Mouse (Mus musculus) kidney, adult 2 months (tissue): ENCODE measurements around the gene Hist1h4n. TPM values are rescaled to one million over a fixed set of nuclear protein-coding genes. Genes with fewer than 3 reads are reported as not detected.
A peak's percentile ranks its signal among the peaks of the same experiment; 100 is the strongest.
"Not testable (repeated sequence)": the region's sequence is repeated elsewhere in the genome, so short reads cannot be mapped to it uniquely, and the experiment has no call there.

Source experiments
- DNase-seq: peaks from one replicate; pipeline ENCODE4 v3.0.0; 2021
- H3K27ac ChIP-seq: fragments of 200-500 bp; 2 replicates; pipeline ENCODE4 v1.5.1; 2012; ENCODE audit warnings: low read depth, low read length, control low read depth, inconsistent platforms; ENCODE audit not compliant: insufficient read depth
- H3K27me3 ChIP-seq: fragments of 200-500 bp; replicated peaks from 2 replicates; pipeline ENCODE4 v1.6.1; 2012; ENCODE audit warnings: mild to moderate bottlenecking, moderate library complexity, low read length, inconsistent platforms; ENCODE audit not compliant: control insufficient read depth, insufficient read depth
- H3K36me3 ChIP-seq: fragments of 200-500 bp; 2 replicates; pipeline ENCODE4 v1.6.1; 2012; ENCODE audit warnings: mild to moderate bottlenecking, moderate library complexity, low read length, inconsistent platforms; ENCODE audit not compliant: control insufficient read depth, insufficient read depth
- H3K4me1 ChIP-seq: fragments of 200-500 bp; 2 replicates; pipeline ENCODE4 v1.6.1; 2011; ENCODE audit warnings: low read length; ENCODE audit not compliant: control insufficient read depth, insufficient read depth
- H3K4me3 ChIP-seq: fragments of 200-500 bp; 2 replicates; pipeline ENCODE4 v1.5.1; 2011; ENCODE audit warnings: mild to moderate bottlenecking, low read depth, low read length, control low read depth; ENCODE audit not compliant: insufficient read depth
- CTCF ChIP-seq: fragments of 200-500 bp; conservative IDR thresholded peaks from 2 replicates; pipeline ENCODE4 v1.5.1; 2011; ENCODE audit warnings: low read depth, mild to moderate bottlenecking, control low read depth, low read length, moderate library complexity, mixed read lengths; ENCODE audit not compliant: insufficient read depth, insufficient read length
- POLR2A ChIP-seq: fragments of 200-500 bp; IDR thresholded peaks from one replicate; pipeline ENCODE4 v1.6.1; 2011; ENCODE audit warnings: low read depth, low read length, control low read depth
- WGBS: fragments of 180-500 bp; shearing (Covaris S2); methylation state at CpG from one replicate; pipeline ENCODE4 v1.1.7; 2018; 5-methylcytosine and 5-hydroxymethylcytosine counted together
- polyA plus RNA-seq: library from polyadenylated mRNA; depleted of rRNA; stranded (reverse); fragments of >200 nt; gene quantifications from 2 replicates; pipeline ENCODE4 v1.2.3, GENCODE M21; 2012

Gene Hist1h4n
- polyA plus RNA-seq, 1 experiment: 3.6 TPM

GRCm38 (mm10) chr13:21847883-21848282, 15.9 kb upstream of the Hist1h4n start:
- no peak for DNase-seq
- Histone ChIP-seq H3K36me3 (no peaks in the 10 kb centered on the region), H3K27ac (no peak overlapping the region), H3K27me3 (no peaks in the 10 kb centered on the region), H3K4me1 (no peaks in the 10 kb centered on the region), H3K4me3 (no peak overlapping the region)
- TF ChIP-seq POLR2A (no peak), CTCF (no peak)
- WGBS: 58% methylated on average over 8 of the region's 8 CpGs

DNA sequence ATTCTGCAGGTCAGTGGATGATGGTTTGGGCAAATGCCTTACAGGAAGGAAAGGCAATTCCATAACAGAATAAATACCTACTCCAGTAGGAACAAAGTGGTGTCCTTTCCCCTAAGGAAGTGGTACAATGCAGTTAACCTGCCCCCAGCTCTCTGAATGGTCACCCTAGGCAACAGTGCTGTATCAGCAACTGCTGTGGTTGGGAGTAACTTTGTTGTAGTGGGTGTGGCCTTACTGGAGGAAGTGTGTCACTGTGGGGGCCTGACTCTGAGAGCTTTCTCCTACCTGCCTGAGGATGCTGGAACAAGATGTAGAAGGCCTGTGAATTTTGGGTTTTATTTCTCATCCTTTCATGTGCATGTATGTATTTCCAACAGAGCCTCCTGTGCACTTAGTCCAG, 14.4 kb upstream of the Hist1h4n start:
- DNase-seq, H3K27me3 ChIP-seq, H3K4me3 ChIP-seq, H3K4me1 ChIP-seq, H3K27ac ChIP-seq, H3K36me3 ChIP-seq: not testable (repeated sequence)

DNA sequence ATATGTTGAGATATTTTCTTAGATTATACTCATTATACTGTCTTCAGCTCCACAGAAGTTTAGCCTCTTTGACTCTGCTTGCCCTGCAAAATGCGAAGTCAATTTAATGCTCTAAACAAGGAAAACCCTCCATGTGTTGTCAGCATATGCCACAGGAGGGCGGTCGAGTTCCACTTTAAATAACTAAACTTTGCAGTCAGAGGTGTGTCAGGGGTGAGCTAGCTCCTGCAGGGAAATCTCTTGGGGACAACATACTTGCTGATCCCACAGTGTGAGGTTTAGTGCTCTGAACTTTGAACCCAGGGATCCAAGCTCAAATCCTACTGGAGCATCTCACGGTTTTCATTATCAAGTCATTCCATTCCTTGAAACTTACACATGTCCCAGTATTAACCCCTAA, 8.5 kb upstream of the Hist1h4n start:
- H3K4me1 ChIP-seq, H3K27me3 ChIP-seq, H3K27ac ChIP-seq, H3K36me3 ChIP-seq, DNase-seq, H3K4me3 ChIP-seq: not testable (repeated sequence)
- WGBS: no CpG with 5 or more reads among the region's 4 CpGs

DNA sequence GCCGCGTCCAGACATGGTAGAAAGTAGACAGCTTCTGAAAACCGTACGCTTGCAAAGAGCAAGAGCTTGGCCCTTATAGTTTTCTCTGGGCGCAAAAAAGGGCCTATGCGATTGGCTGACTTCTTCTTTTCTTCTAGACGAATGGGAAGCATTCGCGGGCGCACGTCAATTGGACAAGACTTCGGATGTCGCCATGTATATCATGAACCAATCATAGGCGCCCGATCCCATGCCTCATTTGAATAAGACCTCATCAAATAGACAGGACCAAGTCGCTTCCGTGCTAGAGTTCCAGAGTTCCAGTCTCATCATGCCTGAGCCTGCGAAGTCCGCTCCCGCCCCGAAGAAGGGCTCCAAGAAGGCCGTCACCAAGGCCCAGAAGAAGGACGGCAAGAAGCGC, 1.5 kb upstream of the Hist1h4n start, which contains the start of the genes Hist1h2ap and Hist1h2br:
Hist1h2ap (minus strand) TSS at position 47 of the 400 bp plus-strand sequence.
Hist1h2br (plus strand) TSS at position 283 of the 400 bp plus-strand sequence.
- not testable (repeated sequence) for H3K4me1 ChIP-seq, DNase-seq, H3K27me3 ChIP-seq, H3K27ac ChIP-seq, H3K4me3 ChIP-seq, H3K36me3 ChIP-seq
- no CpG with 5 or more reads among the region's 24 CpGs for WGBS

GRCm38 (mm10) chr13:21830344-21830743, 1.7 kb downstream of the Hist1h4n start:
- no peak overlapping the region for H3K27ac ChIP-seq
- no peak for DNase-seq
- no peak overlapping the region for H3K4me3 ChIP-seq
- no peak for TF ChIP-seq POLR2A
- TF ChIP-seq CTCF: no peak
- H3K4me1 ChIP-seq: no peaks in the 10 kb centered on the region
- H3K36me3 ChIP-seq: no peaks in the 10 kb centered on the region
- 95% methylated on average over 10 of the region's 10 CpGs for WGBS
- H3K27me3 ChIP-seq: no peaks in the 10 kb centered on the region

DNA sequence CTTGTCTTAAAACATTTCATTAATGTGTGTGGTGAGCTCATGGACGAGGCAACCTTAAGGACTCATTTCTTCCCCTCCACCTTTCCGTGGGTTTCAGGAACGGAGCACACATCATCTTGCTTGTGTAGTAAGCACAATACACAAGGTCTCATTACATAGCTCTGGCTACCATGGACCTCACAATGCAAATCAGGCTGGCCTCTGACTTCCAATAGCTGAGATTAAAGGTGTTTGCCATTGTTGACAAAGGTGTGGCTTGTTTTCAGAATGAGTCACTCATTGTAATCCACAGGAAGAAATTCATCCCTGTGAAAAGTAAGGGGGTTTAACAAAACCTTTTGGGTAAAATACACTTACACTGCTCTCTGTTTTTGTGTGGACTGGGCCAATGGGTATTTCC, 3.5 kb downstream of the Hist1h4n start:
- no peak for DNase-seq
- 90% methylated on average over 3 of the region's 3 CpGs for WGBS
- Histone ChIP-seq H3K36me3 (no peaks in the 10 kb centered on the region), H3K27me3 (no peaks in the 10 kb centered on the region), H3K27ac (no peak overlapping the region), H3K4me3 (no peak overlapping the region), H3K4me1 (no peaks in the 10 kb centered on the region)
- TF ChIP-seq CTCF (no peak), POLR2A (no peak)

GRCm38 (mm10) chr13:21820082-21820890, 11.7 kb downstream of the Hist1h4n start:
- not testable (repeated sequence) for H3K4me3 ChIP-seq, H3K36me3 ChIP-seq, H3K27me3 ChIP-seq, H3K27ac ChIP-seq, DNase-seq, H3K4me1 ChIP-seq
- 80% methylated on average over 7 of the region's 16 CpGs for WGBS

DNA sequence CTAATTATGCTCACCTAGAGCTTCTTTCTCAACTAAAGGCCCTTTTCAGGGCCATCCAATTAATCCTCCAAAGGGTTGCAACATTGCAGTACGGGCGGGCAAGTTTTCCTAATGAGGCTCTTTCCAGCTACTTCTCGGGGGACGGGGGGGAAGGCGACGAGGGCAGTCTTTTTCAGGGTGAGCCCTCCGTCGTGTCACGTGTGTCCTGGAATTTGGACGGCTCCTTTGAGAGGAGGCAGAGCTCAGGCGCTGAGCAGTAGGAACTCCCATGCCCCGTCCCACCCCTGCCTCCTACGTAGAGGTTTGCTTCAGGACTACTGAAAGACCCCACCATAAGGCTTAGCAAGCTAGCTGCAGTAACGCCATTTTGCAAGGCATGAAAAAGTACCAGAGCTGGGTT, 19.9 kb downstream of the Hist1h4n start:
- H3K36me3 ChIP-seq, H3K4me3 ChIP-seq, H3K27me3 ChIP-seq, DNase-seq, H3K4me1 ChIP-seq, H3K27ac ChIP-seq: not testable (repeated sequence)
- under 1% methylated on average over 14 of the region's 14 CpGs for WGBS

DNA sequence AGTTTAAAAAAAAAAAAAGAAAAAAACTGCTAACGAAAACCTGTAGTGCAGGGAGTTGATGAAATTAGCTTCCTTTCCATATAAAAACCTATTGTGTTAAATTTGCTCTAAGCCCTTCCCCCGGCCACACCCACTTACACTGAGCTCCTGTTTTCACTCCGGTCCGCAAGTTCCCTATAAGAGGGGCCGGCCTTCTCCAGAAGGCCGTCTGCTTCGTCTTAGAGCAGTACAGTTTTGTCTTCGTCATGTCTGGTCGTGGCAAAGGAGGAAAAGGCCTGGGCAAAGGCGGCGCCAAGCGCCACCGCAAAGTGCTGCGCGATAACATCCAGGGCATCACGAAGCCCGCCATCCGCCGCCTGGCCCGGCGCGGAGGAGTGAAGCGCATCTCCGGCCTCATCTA, 20.5 kb downstream of the Hist1h4n start, which contains the start of gene Hist1h4m:
Hist1h4m (plus strand) TSS at position 208 of the 400 bp plus-strand sequence.
- H3K27ac ChIP-seq, H3K36me3 ChIP-seq, H3K4me3 ChIP-seq, H3K4me1 ChIP-seq, H3K27me3 ChIP-seq: not testable (repeated sequence)
- WGBS: no CpG with 5 or more reads among the region's 24 CpGs
- DNase-seq: peak; percentile 43

DNA sequence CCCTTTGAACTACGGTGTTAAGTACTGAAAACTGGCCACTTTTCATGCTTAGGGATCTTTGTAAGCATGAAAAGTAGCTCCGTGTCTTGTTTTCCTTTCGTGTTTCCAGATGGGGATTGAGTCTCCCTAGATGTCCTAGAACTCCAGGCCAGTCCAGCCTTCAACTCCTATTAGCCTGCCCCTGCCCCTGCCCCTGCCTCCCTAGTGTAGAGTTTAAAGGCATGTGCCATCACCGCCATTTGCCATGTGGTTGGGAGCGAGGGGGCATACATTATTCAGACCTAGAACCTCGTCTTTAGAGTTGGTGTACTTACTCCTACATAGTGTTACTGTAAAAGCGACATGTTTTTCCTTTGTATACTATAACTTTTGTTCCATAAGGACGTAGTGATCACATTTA, 20.9 kb downstream of the Hist1h4n start:
- not testable (repeated sequence) for H3K36me3 ChIP-seq, H3K27me3 ChIP-seq, H3K4me1 ChIP-seq, H3K4me3 ChIP-seq, H3K27ac ChIP-seq, DNase-seq
- no CpG with 5 or more reads among the region's 8 CpGs for WGBS

GRCm38 (mm10) chr13:21810073-21810472, 21.9 kb downstream of the Hist1h4n start, which contains the start of the genes Hist1h2bq and Hist1h2ao:
TSS of gene Hist1h2bq (minus strand) at chr13:21810197.
TSS of gene Hist1h2ao (plus strand) at chr13:21810465.
- not testable (repeated sequence) for H3K27me3 ChIP-seq, H3K36me3 ChIP-seq, DNase-seq, H3K4me1 ChIP-seq, H3K27ac ChIP-seq, H3K4me3 ChIP-seq
- WGBS: no CpG with 5 or more reads among the region's 23 CpGs
